Mouse (Mus musculus) large intestine, adult 2 months (tissue): Measurements from ENCODE around the gene Crnkl1. TPM values are rescaled to one million over a fixed set of nuclear protein-coding genes. Genes with fewer than 3 reads are reported as not detected.

ENCODE experiments used
- DNase-seq: peaks from one replicate; pipeline ENCODE4 v3.0.0-alpha.2; 2012; ENCODE audit warnings: low read depth, low spot score
- WGBS: fragments of 180-500 bp; shearing (Covaris S2); methylation state at CpG from one replicate; pipeline ENCODE4 v1.1.7; 2018; 5-methylcytosine and 5-hydroxymethylcytosine counted together
- polyA plus RNA-seq: library from polyadenylated mRNA; depleted of rRNA; stranded (reverse); fragments of >200 nt; gene quantifications from 2 replicates; pipeline ENCODE4 v1.2.3, GENCODE M21; 2012; rRNA removed

Gene Crnkl1
- 2.9 and 7.0 TPM in 2 replicates for polyA plus RNA-seq

DNA sequence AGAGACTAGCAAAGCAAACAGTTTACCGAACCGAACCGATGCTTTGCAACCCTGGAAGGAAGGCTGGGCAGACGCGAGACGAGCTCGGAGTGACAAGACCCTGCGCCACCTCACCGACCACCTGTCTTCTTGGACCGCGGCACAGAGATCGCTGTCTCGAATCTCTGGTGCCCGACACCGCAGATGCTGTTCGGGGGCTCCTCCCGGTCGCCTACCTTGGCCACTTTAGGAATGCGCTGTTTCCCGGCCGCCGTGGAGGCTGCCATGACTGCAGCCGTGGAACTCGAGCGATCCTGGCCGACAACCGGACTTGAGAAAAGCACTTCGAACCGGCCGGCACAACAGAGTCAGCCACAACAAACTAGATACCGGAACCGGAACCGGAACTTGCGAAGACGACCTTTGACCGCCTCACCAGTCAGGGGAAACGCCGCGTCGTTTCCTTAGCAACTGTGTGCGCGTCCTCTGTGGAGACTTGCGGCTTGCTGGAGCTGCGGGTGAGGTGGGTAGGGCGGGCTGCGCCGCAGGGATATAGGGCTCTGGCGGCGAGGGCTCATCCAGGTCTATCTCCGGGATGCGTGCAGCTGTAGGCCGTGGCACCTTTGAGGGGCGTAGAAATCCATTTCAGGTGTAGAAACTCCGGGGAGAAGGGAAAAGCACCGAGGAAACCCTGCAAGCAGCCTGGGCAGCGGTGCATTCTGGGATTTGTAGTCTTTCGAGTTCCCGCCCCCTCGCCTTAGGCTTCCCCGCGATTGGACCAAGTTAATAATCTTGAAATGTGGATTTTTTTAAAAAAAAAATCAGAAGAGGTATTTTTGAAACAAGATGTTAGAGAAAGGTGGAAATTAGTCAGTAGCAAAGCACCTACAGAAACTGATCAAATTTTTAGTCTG is at the start of gene Crnkl1, which contains the start of gene Cfap61:
Gene Crnkl1 (minus strand): TSS at position 676 of the 893 bp plus-strand sequence.
Gene Cfap61 (plus strand): TSS at position 446 of the 893 bp plus-strand sequence.
- under 1% methylated on average over 61 of the region's 61 CpGs for WGBS
- peak; percentile 94 for DNase-seq

GRCm38 (mm10) chr2:145982317-145983045 is 47.7 kb upstream of the Crnkl1 start:
- 79% methylated on average over 9 of the region's 9 CpGs for WGBS
- DNase-seq: no peak

GRCm38 (mm10) chr2:145981699-145982112 is 46.9 kb upstream of the Crnkl1 start:
- WGBS: 80% methylated on average over 6 of the region's 6 CpGs
- no peak for DNase-seq

- 85% methylated on average over 9 of the region's 9 CpGs for WGBS
- DNase-seq: no peak
Observed at GRCm38 (mm10) chr2:145980881-145981280, 46.1 kb upstream of the Crnkl1 start.

DNA sequence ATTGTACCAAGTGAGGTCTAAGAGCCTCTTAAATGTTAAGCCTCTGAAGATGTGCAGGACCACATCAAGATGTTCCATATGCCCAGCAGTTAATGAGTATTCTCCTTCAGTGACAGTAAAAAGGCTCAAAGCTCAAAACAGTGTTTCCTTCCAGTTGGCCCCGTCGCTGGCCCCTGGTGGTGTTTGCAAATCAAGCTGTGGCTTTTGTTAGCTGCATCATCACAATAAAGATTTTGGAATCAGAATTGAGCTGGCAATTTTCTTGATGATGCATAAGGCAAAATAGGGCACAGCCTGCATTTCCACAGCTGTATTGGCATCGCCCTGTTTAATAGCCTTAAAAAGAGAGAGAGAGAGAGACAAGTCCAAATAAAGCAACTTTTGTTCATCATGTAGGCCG is 44.8 kb upstream of the Crnkl1 start:
- no peak for DNase-seq
- 60% methylated on average over 4 of the region's 4 CpGs for WGBS

DNA sequence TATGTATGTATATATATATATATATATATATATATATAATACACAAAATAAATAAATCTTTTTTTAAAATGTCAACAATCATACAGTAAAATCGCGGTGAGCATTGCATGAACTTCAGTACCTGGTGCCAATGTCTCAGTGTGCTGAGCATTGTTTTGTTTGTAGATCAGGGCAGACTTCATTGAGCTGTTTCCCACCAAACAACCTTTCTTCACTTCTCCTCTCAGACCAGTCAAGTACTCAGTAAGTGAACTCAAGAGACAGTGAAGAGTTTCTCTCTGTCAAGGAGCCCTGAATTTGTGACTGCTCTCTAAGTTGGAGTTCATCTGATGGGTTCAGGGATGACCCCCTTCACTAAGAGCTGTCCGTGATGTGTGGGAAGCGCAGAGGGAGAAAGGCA is 37.8 kb upstream of the Crnkl1 start:
- WGBS: 69% methylated on average over 4 of the region's 4 CpGs
- DNase-seq: no peak

- WGBS: 90% methylated on average over 20 of the region's 20 CpGs
- DNase-seq: no peak
Observed at GRCm38 (mm10) chr2:145971237-145972010, 36.6 kb upstream of the Crnkl1 start.

GRCm38 (mm10) chr2:145970751-145971150 is 35.9 kb upstream of the Crnkl1 start:
- WGBS: 76% methylated on average over 12 of the region's 12 CpGs
- no peak for DNase-seq

GRCm38 (mm10) chr2:145961861-145962260 is 27.0 kb upstream of the Crnkl1 start:
- WGBS: 86% methylated on average over 5 of the region's 5 CpGs
- DNase-seq: no peak

- 69% methylated on average over 7 of the region's 7 CpGs for WGBS
- DNase-seq: no peak
Observed at GRCm38 (mm10) chr2:145958551-145958950, 23.7 kb upstream of the Crnkl1 start.

GRCm38 (mm10) chr2:145958097-145958496 is 23.3 kb upstream of the Crnkl1 start:
- WGBS: 80% methylated on average over 6 of the region's 6 CpGs
- no peak for DNase-seq

- peak; percentile 4 for DNase-seq
- WGBS: 8% methylated on average over 4 of the region's 4 CpGs
Observed at GRCm38 (mm10) chr2:145957450-145957849, 22.6 kb upstream of the Crnkl1 start.

DNA sequence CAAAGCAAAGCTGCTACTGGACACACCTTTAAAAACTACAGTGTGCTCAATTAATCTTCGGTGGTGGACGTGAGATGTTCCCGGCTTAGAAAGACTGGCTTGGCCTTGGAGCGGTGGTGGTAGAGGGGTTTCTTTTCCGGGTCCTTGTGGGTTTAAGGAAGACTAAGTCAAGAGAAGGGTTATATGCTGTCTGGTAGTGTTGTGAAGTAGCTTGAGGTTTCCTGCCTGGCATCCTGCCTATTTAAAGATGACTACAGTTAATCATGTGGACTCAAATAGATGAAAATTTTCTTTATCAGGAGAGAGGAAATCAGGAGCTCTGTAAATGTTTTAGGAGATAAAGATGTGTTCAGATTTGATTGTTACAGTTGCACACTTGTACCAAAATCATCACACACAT is 21.5 kb upstream of the Crnkl1 start:
- WGBS: 66% methylated on average over 5 of the region's 5 CpGs
- no peak for DNase-seq

DNA sequence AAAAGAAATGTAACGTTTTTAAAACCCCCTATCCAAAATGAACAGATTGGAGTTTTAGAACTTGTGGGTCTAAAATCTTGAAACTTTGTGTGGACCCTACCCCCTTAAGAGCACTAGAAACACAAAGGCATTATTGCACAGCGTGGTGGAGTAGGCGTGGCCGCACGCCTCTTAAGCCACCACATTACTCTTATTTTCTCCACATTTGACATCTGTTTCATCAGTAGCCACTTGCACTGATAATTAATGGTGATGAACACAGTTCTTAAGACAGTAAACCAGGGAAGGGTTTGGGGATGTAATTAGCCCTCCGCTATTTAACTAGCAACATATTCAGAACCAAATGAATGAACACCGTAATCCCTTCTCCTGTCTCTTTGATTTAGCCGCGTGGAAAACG is 21.0 kb upstream of the Crnkl1 start:
- DNase-seq: no peak
- 68% methylated on average over 10 of the region's 10 CpGs for WGBS

- WGBS: 56% methylated on average over 5 of the region's 5 CpGs
Observed at GRCm38 (mm10) chr2:145952726-145953125, 17.9 kb upstream of the Crnkl1 start.

GRCm38 (mm10) chr2:145950239-145950638 is 15.4 kb upstream of the Crnkl1 start:
- WGBS: 43% methylated on average over 10 of the region's 10 CpGs
- no peak for DNase-seq

More at GRCm38 (mm10) chr2:145952726-145953125, 17.9 kb upstream of the Crnkl1 start:
- no peak for DNase-seq

DNA sequence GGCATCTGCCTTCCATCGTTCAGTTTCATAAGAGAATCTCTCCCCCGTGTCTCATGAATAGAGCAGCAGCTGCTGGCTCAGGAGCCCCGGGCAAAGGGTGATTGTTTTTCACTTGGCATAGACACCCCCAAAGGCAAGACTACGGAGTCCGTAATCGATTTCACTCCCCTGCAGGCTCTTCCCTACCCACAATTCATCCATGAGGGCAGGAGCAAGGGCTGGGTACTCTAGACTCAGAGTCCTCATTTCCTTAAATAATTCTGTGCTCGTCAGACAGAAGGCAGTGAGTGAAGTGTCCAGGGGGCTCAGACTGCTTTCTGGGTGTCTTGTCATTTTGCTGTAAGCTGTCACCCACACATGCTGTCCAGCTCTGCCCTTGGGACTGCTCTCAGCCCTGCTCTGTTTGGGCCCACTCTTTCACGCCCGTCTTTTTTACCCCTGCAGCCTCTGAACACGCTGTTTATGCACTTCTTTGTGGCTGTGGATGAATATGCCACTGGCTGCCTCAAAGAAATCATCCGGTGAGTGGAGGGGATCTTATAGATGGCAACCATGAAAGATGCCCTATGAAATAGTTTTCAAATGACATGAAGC is 14.8 kb upstream of the Crnkl1 start:
- WGBS: 56% methylated on average over 11 of the region's 11 CpGs
- no peak for DNase-seq

DNA sequence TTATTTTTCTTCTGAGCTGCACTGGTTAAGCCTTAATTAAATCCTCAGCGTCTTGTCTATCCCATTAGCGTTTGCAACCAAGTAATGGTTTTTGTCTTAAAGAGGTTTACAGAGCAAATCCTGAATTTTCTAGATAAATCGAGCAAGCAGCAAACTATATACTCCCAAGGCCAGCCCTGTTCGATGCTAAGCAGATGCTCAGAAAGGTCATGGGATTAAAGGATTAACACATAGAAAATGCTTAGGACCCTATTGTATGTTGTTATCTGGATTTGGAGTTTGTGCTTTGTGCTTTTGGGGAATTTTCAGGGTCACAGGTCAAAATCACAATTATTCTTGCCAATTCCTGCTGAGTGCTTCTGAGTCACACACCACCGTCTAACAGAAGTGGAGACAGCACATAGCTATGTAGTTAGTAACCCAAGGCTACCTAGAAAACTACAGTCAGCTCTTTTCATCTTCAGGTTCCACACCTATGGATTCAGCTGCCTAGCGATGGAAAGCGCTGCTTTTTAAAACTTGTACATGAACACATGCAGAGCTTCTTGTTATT is 13.7 kb upstream of the Crnkl1 start:
- 65% methylated on average over 7 of the region's 7 CpGs for WGBS
- no peak for DNase-seq

GRCm38 (mm10) chr2:145944286-145944685 is 9.5 kb upstream of the Crnkl1 start:
- DNase-seq: no peak
- 57% methylated on average over 3 of the region's 3 CpGs for WGBS
